Mouse (Mus musculus) left cerebral cortex, adult 9 months (tissue): ENCODE measurements around the gene Bahd1.

ENCODE experiments used
- DNase-seq, 2 experiments: peaks; one replicate each; pipeline ENCODE4 v3.0.0; 2022; ENCODE audit warnings: low spot score in 2 of 2

Gene Bahd1

DNA sequence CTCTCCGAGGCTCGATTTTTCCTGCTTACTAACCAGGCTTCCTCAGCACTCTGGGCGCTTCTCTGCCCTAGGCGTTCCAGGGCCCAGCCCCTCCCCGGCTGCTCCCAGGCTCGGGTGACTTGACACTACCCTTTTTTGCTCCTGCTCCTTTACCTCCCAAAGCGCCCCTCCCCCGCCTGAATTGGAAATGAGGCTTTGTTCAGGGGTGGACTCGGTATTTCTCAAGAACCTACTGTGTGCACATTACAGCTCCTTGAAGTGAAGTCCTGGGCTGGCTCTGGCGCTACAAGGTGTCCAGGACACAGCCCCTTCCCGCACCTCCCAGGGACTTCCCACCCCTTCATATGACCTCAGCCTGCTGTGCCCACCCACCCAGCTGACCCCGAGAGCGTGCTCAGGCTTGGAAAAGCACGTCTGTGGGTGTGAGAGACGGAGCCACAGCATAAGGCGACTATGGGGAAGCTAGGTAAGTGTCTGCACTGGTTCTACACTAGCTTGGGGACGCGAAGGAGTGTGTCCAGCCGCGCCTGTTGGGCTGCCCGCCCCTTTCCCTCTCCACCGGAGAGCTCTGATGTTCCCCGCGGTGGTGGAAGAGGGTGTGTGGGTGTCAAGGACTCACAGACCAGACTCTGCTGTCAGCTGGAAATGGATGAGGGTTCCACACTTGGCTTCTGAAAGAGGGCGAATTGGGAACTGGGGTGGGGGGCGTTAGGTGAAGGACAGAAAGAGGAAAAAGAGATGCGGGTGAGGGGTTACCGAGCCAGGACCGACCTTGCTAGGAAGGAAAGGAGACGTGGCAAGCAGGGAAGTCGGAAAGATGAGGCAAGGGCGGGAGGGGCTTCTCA is at the start of gene Bahd1:
Bahd1 (plus strand) TSS at position 397 of the 845 bp plus-strand sequence.
- peak in 1 of 2 experiments; percentile 44 for DNase-seq

DNA sequence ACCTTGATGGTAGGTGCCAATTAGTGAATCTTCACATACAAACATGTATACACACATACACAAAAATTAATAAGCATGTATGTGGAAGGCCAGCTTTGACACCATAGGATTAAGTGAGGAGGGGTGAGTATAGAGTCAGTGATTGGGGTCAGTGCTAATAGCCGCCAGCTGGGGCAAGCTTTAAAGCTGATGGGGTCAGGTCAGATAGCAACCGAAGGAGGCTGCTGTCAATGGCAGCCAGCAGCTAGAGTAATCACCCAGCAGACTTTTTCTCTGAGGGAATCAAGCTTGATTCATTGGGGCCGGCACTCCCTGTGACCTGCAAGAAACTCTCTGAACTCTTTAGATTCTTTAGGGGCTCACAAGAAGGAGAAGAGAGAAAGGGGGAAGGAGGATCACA is 48.4 kb upstream of the Bahd1 start:
- no peak for DNase-seq

GRCm38 (mm10) chr2:118861454-118862339 is 38.5 kb upstream of the Bahd1 start, which contains the start of gene Ivd:
Gene Ivd, plus strand, starts transcription at chr2:118861954.
- DNase-seq: peak; percentile 84 to 93

DNA sequence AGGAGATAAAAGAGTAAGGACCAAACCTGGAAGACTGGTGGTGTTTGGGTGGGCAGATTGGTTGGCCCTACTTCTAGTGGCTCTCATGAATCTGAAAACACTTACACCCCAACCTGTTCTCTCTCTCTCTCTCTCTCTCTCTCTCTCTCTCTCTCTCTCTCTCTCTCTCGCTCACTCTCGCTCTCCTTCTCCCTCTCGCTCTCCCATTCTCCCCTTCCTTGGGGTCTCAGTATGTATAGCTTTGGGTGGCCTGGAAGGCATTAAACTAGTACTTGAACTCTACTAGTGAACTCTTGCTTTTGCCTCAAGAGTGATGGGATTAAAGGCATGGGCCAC is 37.9 kb upstream of the Bahd1 start:
- DNase-seq: no peak

DNA sequence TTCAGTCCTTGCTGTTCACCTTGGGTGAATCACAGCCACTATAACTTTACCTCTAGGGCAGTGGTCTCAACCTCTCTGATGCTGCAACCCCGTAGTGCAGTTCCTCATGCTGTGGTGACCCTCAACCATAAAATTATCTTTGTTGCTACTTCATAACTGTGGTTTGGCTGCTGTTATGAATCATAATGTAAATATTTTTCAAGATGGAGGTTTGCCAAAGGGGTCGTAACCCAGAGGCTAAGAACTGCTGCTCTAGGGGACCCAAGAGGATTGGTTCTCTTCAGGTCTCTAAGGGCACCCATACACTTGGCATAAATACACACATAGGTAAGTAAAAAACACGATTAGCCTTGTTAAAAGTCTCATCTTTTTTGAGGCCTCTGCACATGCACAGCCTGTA is 29.6 kb upstream of the Bahd1 start:
- no peak for DNase-seq

GRCm38 (mm10) chr2:118871032-118871431 is 29.1 kb upstream of the Bahd1 start:
- DNase-seq: no peak

DNA sequence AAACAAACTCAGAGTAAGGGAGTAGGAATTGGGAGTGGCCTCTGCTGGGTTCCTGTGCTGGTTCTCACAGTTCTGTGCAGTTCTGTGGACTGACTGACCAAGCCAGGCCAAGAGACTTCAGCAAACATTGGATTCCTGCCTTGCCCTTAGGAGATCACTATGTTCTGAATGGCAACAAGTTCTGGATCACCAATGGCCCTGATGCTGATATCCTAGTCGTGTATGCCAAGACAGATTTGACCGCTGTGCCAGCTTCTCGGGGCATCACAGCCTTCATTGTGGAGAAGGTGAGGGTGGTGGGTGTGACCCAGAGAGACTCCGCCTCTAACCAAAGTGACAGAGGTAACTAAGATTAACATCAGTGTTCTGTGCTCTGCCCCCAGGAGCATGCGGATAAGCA is 27.2 kb upstream of the Bahd1 start:
- no peak for DNase-seq

DNA sequence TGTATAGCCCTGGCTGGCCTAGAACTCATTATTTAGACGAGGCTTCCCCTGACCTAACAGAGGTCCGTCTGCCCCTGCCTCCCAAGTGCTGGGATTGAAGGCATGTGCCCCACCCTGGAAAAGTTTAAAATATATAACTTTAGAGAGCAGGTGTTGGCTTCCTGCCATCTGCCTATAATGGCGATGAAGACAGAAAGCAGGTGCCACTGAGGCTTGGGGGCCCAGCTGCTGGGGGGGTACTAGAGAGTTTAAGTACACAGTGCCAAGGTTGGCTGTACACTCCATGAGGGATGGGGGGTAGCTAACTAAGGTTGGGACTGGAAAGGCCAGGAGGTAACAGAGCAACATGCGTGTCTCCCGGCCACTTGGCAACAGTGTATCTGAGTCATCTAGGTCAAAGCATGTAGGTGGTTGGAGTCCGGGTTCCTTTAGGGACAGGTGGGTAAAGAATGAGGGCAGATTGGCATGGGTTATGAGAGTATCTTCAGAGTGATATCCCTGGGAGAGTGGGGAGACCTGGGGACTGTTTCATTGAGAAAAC is 26.2 kb upstream of the Bahd1 start:
- DNase-seq: no peak

GRCm38 (mm10) chr2:118875316-118875715 is 24.9 kb upstream of the Bahd1 start:
- DNase-seq: no peak

DNA sequence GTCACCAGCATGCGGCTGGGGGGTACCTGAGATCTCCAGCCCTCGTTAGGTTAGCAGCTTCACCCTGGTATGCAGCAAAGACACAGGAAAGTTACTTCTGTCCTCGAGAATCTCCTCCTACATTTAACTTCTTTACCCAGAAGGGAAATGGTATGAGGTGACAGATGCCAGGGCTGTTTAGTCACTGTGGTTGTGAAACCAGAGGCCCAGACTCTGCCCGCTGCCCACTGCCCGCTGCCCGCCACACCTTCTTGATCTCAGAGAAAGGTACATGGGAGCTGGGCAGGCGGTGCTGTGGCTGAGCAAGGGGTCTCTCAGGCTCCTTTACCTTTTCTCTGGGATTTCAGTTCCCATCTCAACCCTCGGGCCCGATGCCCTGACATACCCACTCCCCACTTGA is 23.7 kb upstream of the Bahd1 start:
- no peak for DNase-seq

- DNase-seq: no peak
These were observed 19.2 kb upstream of the Bahd1 start for GRCm38 (mm10) chr2:118881019-118881418.

DNA sequence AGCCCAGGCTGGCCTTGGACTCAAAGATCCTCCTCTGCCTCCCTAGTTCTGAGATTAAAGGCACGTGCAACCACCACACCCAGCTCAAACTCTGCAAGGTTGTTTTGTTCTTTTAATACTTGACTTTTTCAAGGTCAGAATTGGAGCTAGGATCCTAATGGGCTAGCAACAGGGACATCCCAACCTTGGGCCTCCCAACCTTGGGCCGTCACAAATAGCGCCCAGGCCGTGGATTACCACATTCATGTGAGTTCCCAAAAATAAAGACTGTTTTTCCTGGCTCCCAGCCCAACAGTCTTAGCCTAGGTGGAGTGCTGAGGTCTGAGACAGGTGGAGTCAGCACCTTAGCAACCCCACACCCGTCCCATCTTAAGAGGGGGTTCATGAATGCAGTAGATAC is 18.2 kb upstream of the Bahd1 start:
- no peak for DNase-seq

- DNase-seq: peak in 1 of 2 experiments; percentile 90
These were observed 17.1 kb upstream of the Bahd1 start for GRCm38 (mm10) chr2:118882840-118883679.

DNA sequence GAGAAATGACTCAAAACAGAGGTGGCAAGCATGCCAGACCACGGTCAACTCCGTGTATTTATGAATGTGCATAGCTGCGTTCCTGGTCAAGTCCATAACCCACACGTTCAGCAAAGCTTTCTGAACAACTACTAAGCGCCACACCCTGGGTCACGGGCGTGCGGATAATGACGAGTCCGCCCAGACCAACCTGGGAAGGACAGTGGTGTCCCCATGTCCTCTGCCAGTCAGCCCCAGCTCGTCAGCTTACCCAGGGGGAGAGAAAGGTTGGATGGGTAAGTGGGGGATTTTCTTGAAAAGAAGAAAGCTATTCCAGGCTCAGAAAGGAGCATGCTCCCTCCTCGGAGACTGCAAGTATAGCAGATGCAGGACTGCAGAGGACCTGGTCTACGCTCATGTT is 12.7 kb upstream of the Bahd1 start:
- DNase-seq: no peak

DNA sequence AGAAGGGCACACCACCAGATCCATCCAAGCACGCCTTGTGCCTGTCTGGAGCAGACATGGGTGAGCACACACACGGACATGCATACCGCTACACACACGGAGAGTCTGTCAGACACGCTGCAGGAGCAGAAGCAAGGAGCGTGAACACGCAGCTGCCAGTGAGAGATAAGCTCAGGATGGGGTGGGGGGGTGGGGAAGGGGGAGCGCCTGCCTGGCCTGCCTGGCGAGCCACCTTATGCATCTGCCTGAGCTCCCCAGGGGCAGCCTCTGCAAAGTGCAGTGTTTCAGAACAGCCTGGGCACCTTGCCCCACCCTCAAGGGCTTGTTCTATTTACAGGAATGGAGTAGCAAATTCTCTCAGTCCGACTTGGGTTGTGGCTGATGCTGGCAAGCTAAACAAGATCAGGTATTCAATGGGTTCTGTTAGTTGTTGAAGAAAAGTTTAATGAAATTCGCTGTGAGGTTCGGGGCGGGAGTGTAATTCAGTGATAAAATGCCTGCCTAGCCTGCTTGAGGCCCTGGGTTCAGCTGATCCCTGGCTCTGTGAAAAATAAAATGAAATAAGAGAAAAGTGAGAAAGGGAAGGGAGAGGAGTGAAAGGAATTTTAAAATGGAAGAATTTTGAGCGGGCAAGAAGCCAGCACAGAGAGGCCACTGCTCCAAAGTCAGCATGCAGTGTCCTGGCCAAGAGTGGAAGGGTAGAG is 12.2 kb upstream of the Bahd1 start:
- DNase-seq: no peak

DNA sequence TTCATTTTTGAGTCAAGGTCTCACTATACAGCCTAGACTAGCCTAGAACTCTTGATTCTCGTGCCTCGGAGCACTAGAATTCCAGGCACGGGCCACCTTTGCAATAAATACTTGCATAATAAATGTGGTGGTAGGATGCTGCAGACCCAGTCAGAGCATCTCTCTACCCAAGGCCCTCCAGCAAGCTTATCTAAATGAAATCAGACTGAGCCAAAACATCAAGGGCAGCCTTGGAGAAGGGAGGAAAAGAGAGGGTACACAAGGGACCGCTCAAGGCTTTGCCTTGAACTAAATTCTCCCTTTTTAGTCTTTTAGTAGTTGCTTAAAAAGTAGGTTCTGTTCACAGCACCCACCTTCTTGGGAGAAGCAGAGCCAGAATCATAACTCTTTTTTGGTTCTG is 9.0 kb upstream of the Bahd1 start:
- DNase-seq: no peak

GRCm38 (mm10) chr2:118895990-118896913 is 3.9 kb upstream of the Bahd1 start:
- DNase-seq: no peak

- no peak for DNase-seq
These were observed 3.3 kb upstream of the Bahd1 start for GRCm38 (mm10) chr2:118896914-118897291.

GRCm38 (mm10) chr2:118897392-118897791 is 2.8 kb upstream of the Bahd1 start:
- DNase-seq: no peak

- DNase-seq: no peak
These were observed 2.4 kb upstream of the Bahd1 start for GRCm38 (mm10) chr2:118897808-118898207.
